Mouse (Mus musculus) kidney, adult 2 months (tissue): ENCODE data around the gene Zbtb38. TPM values are rescaled to one million over a fixed set of nuclear protein-coding genes. Genes with fewer than 3 reads are reported as not detected.

ENCODE experiments used
- DNase-seq: peaks from one replicate; pipeline ENCODE4 v3.0.0; 2021
- H3K27ac ChIP-seq: fragments of 200-500 bp; 2 replicates; pipeline ENCODE4 v1.5.1; 2012; ENCODE audit warnings: low read depth, low read length, control low read depth, inconsistent platforms; ENCODE audit not compliant: insufficient read depth
- H3K27me3 ChIP-seq: fragments of 200-500 bp; replicated peaks from 2 replicates; pipeline ENCODE4 v1.6.1; 2012; ENCODE audit warnings: mild to moderate bottlenecking, moderate library complexity, low read length, inconsistent platforms; ENCODE audit not compliant: control insufficient read depth, insufficient read depth
- H3K36me3 ChIP-seq: fragments of 200-500 bp; 2 replicates; pipeline ENCODE4 v1.6.1; 2012; ENCODE audit warnings: mild to moderate bottlenecking, moderate library complexity, low read length, inconsistent platforms; ENCODE audit not compliant: control insufficient read depth, insufficient read depth
- H3K4me1 ChIP-seq: fragments of 200-500 bp; 2 replicates; pipeline ENCODE4 v1.6.1; 2011; ENCODE audit warnings: low read length; ENCODE audit not compliant: control insufficient read depth, insufficient read depth
- H3K4me3 ChIP-seq: fragments of 200-500 bp; 2 replicates; pipeline ENCODE4 v1.5.1; 2011; ENCODE audit warnings: mild to moderate bottlenecking, low read depth, low read length, control low read depth; ENCODE audit not compliant: insufficient read depth
- CTCF ChIP-seq: fragments of 200-500 bp; conservative IDR thresholded peaks from 2 replicates; pipeline ENCODE4 v1.5.1; 2011; ENCODE audit warnings: low read depth, mild to moderate bottlenecking, control low read depth, low read length, moderate library complexity, mixed read lengths; ENCODE audit not compliant: insufficient read depth, insufficient read length
- POLR2A ChIP-seq: fragments of 200-500 bp; IDR thresholded peaks from one replicate; pipeline ENCODE4 v1.6.1; 2011; ENCODE audit warnings: low read depth, low read length, control low read depth
- WGBS: fragments of 180-500 bp; shearing (Covaris S2); methylation state at CpG from one replicate; pipeline ENCODE4 v1.1.7; 2018; 5-methylcytosine and 5-hydroxymethylcytosine counted together
- polyA plus RNA-seq: library from polyadenylated mRNA; depleted of rRNA; stranded (reverse); fragments of >200 nt; gene quantifications from 2 replicates; pipeline ENCODE4 v1.2.3, GENCODE M21; 2012

Zbtb38 gene
- polyA plus RNA-seq, 1 experiment = 10.2 TPM

- Histone ChIP-seq H3K27ac (no peak overlapping the region), H3K4me3 (no peak overlapping the region), H3K27me3 (no peaks in the 10 kb centered on the region), H3K36me3 (no peaks in the 10 kb centered on the region), H3K4me1 (peaks cover 24% of the 10 kb centered on the region)
- WGBS = 65% methylated on average over 9 of the region's 9 CpGs
- peak; percentile 25 for DNase-seq
- TF ChIP-seq POLR2A (no peak), CTCF (no peak)
Observed at GRCm38 (mm10) chr9:96725582-96726320, 26.9 kb downstream of the Zbtb38 start.

- H3K27ac ChIP-seq = no peak overlapping the region
- no peaks in the 10 kb centered on the region for H3K27me3 ChIP-seq
- H3K4me1 ChIP-seq = peaks cover 26% of the 10 kb centered on the region
- DNase-seq = no peak
- no peaks in the 10 kb centered on the region for H3K36me3 ChIP-seq
- H3K4me3 ChIP-seq = no peak overlapping the region
- TF ChIP-seq CTCF = no peak
- no peak for TF ChIP-seq POLR2A
- WGBS = 97% methylated on average over 6 of the region's 6 CpGs
Observed at GRCm38 (mm10) chr9:96723650-96724049, 29.0 kb downstream of the Zbtb38 start.

- Histone ChIP-seq H3K36me3 (no peaks in the 10 kb centered on the region), H3K27ac (peak overlapping the region; percentile 91), H3K4me3 (no peak overlapping the region), H3K27me3 (no peaks in the 10 kb centered on the region), H3K4me1 (peaks cover 19% of the 10 kb centered on the region)
- peak; percentile 39 for DNase-seq
- TF ChIP-seq POLR2A (no peak), CTCF (no peak)
- 51% methylated on average over 8 of the region's 8 CpGs for WGBS
Observed at GRCm38 (mm10) chr9:96721163-96721799, 31.4 kb downstream of the Zbtb38 start.

GRCm38 (mm10) chr9:96720510-96721162 lies 32.0 kb downstream of the Zbtb38 start:
- H3K36me3 ChIP-seq = no peaks in the 10 kb centered on the region
- TF ChIP-seq CTCF (no peak), POLR2A (no peak)
- H3K27me3 ChIP-seq = no peaks in the 10 kb centered on the region
- WGBS = 38% methylated on average over 11 of the region's 11 CpGs
- DNase-seq = peak; percentile 79
- H3K27ac ChIP-seq = peak overlapping the region; percentile 91
- no peak overlapping the region for H3K4me3 ChIP-seq
- peaks cover 19% of the 10 kb centered on the region for H3K4me1 ChIP-seq

- WGBS = under 1% methylated on average over 85 of the region's 85 CpGs
- peaks cover 19% of the 10 kb centered on the region for H3K4me1 ChIP-seq
- DNase-seq = peak; percentile 86
Observed at GRCm38 (mm10) chr9:96719408-96720158, 33.0 kb downstream of the Zbtb38 start.

GRCm38 (mm10) chr9:96718888-96719287 lies 33.7 kb downstream of the Zbtb38 start:
- peak; percentile 49 for DNase-seq
- Histone ChIP-seq H3K4me1 (peaks cover 23% of the 10 kb centered on the region), H3K27ac (peak overlapping the region; percentile 91), H3K27me3 (no peaks in the 10 kb centered on the region), H3K36me3 (no peaks in the 10 kb centered on the region), H3K4me3 (peak overlapping the region; percentile 55)
- WGBS = 21% methylated on average over 10 of the region's 10 CpGs
- TF ChIP-seq CTCF = no peak
- TF ChIP-seq POLR2A = no peak

More at GRCm38 (mm10) chr9:96719408-96720158, 33.0 kb downstream of the Zbtb38 start:
- peak overlapping the region; percentile 91 for H3K27ac ChIP-seq
- no peaks in the 10 kb centered on the region for H3K27me3 ChIP-seq
- no peaks in the 10 kb centered on the region for H3K36me3 ChIP-seq
- peak overlapping the region; percentile 55 for H3K4me3 ChIP-seq
- TF ChIP-seq POLR2A (peak; percentile 87), CTCF (0 out of 2 replicates have a peak, but pooled peaks have one; percentile 6)
